Mouse (Mus musculus) intestine, embryonic 15.5 days (tissue): ENCODE data around the gene Krtap9-3. TPM values are rescaled to one million over a fixed set of nuclear protein-coding genes. Genes with fewer than 3 reads are reported as not detected.
"Not testable (repeated sequence)": the region's sequence is repeated elsewhere in the genome, so short reads cannot be mapped to it uniquely, and the experiment has no call there.

ENCODE experiments used
- ATAC-seq: fragments of 200-750 bp; cut with Nextera tagmentation; 2 replicates; pipeline ENCODE4 v1.8.0; 2017; ENCODE audit warnings: moderate TSS enrichment, moderate library complexity
- H3K27ac ChIP-seq: fragments of 300-500 bp; sonication (generic); 2 replicates; pipeline ENCODE4 v1.5.1; 2015; ENCODE audit warnings: mild to moderate bottlenecking, inconsistent platforms
- H3K27me3 ChIP-seq: fragments of 300-500 bp; sonication (generic); replicated peaks from 2 replicates; pipeline ENCODE4 v1.6.1; 2015; ENCODE audit warnings: inconsistent platforms
- H3K36me3 ChIP-seq: fragments of 300-500 bp; sonication (generic); 2 replicates; pipeline ENCODE4 v1.6.1; 2015; ENCODE audit warnings: inconsistent platforms
- H3K4me1 ChIP-seq: fragments of 300-500 bp; sonication (generic); replicated peaks from 2 replicates; pipeline ENCODE4 v1.6.1; 2015; ENCODE audit warnings: inconsistent platforms
- H3K4me2 ChIP-seq: fragments of 300-500 bp; sonication (generic); replicated peaks from 2 replicates; pipeline ENCODE4 v1.6.1; 2015; ENCODE audit warnings: mild to moderate bottlenecking, inconsistent platforms
- H3K4me3 ChIP-seq: fragments of 300-500 bp; sonication (generic); replicated peaks from 2 replicates; pipeline ENCODE4 v1.5.1; 2015; ENCODE audit warnings: inconsistent platforms
- H3K9ac ChIP-seq: fragments of 300-500 bp; sonication (generic); 2 replicates; pipeline ENCODE4 v1.6.1; 2015; ENCODE audit warnings: inconsistent platforms
- H3K9me3 ChIP-seq: fragments of 300-500 bp; sonication (generic); 2 replicates; pipeline ENCODE4 v1.6.1; 2016; ENCODE audit warnings: inconsistent platforms
- WGBS: fragments of 180-500 bp; shearing (Covaris S2); methylation state at CpG from one replicate; pipeline ENCODE4 v1.1.7; 2015; 5-methylcytosine and 5-hydroxymethylcytosine counted together
- polyA plus RNA-seq: library from polyadenylated mRNA; unstranded; fragments of >200 nt; fragmentation: Nextera tagmentation; extraction: Ambion mirVana; gene quantifications from 2 replicates; pipeline ENCODE4 v1.2.1, GENCODE M21; 2015

Krtap9-3 gene
- not detected in 2 replicates for polyA plus RNA-seq

DNA sequence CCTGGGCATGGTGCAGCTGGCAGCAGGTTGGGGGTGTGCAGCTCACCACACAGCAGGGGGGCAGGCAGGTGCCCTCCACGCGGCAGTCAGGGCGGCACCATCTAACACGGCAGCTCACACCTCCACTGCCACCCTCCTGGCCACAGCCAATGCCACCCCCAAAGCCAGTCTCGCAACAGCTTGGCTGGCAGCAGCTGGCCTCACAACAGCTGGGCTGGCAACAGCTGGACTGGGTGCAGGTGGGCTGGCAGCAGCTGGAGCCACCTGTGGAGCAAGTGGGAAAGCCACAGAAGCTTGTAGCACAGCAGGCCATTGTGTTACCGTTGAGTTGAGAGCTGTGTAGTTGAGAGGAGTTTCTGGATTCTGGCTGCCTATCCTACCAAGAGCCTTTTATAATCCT is at the start of gene Krtap9-3:
Krtap9-3 (minus strand) TSS at position 364 of the 400 bp plus-strand sequence.
- not testable (repeated sequence) for H3K9me3 ChIP-seq, ATAC-seq, H3K27ac ChIP-seq, H3K4me2 ChIP-seq, H3K4me3 ChIP-seq, H3K27me3 ChIP-seq, H3K4me1 ChIP-seq, H3K9ac ChIP-seq, H3K36me3 ChIP-seq
- WGBS = 77% methylated on average over 6 of the region's 6 CpGs

DNA sequence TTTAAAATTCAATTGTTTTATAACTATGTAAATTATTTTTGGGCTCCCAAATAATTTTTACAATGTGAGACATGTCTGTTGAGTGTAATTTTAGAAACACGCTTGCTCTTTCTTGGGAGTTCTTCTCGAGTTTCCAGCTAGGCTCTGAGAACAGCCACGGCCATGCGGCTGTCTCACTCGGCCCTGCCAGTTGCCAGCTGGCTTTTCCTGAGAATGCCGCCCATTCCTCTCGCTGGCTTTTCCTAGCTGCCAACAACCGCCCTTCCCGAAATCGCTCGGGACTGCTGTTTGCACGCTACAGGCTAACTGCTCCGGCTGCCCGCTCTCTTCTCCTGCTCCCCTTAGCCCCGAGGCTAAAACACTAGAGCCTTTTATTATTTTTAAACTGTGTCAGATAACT is 48.5 kb upstream of the Krtap9-3 start:
- no peak for ATAC-seq
- no peaks in the 10 kb centered on the region for H3K36me3 ChIP-seq
- 89% methylated on average over 15 of the region's 15 CpGs for WGBS
- no peaks in the 10 kb centered on the region for H3K4me1 ChIP-seq
- H3K27ac ChIP-seq = no peak overlapping the region
- no peak overlapping the region for H3K4me2 ChIP-seq
- no peak overlapping the region for H3K9ac ChIP-seq
- no peaks in the 10 kb centered on the region for H3K9me3 ChIP-seq
- no peak overlapping the region for H3K4me3 ChIP-seq
- H3K27me3 ChIP-seq = no peaks in the 10 kb centered on the region

DNA sequence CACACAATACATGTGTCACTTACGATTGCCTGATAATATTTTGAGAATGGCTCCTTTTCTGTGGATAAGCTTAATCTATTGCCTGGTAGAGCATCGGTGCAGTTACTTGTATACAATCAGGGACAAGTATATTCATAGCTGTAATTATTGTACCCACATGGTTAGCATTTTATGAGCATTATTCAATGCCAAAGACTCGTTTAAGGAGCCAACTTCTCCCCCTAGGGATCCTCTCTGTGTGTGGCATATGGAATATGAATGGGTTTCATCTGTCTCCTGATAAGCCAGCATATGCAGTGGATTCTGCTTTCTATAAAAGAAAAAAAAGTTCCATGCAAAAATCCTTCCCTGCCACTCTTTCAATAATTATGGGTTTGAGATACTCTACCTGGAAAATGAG is 46.4 kb upstream of the Krtap9-3 start:
- Histone ChIP-seq H3K27ac (no peak overlapping the region), H3K4me1 (no peaks in the 10 kb centered on the region), H3K9me3 (no peaks in the 10 kb centered on the region), H3K4me3 (no peak overlapping the region), H3K36me3 (no peaks in the 10 kb centered on the region), H3K4me2 (no peak overlapping the region), H3K27me3 (no peaks in the 10 kb centered on the region), H3K9ac (no peak overlapping the region)
- no peak for ATAC-seq
- 78% methylated on average over 3 of the region's 3 CpGs for WGBS

DNA sequence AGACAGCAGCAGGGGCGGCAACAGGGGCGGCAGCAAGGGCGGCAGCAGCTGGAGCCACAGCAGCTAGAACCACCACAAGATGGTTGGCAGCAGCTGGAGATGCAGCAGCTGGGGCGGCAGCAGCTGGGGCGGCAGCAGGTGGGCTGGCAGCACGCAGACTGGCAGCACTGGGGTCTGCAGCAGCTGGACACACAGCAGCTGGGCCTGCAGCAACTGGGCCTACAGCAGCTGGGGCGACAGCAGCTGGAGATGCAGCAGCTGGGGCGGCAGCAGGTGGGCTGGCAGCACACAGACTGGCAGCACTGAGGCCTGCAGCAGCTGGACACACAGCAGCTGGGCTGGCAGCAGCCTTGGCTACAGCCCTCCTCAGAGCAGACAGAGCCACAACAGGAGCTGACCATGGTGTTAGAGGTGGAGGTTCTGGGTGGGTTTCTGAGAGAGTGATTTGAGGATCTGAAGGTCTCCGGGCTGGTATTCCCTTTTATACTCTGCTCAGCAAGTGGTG is 45.8 kb upstream of the Krtap9-3 start, which contains the start of gene Krtap4-7:
Krtap4-7 (minus strand) TSS at position 455 of the 505 bp plus-strand sequence.
- H3K27me3 ChIP-seq, H3K27ac ChIP-seq, H3K9me3 ChIP-seq, H3K4me1 ChIP-seq, H3K4me2 ChIP-seq, ATAC-seq, H3K9ac ChIP-seq, H3K36me3 ChIP-seq, H3K4me3 ChIP-seq: not testable (repeated sequence)
- 83% methylated on average over 9 of the region's 9 CpGs for WGBS

DNA sequence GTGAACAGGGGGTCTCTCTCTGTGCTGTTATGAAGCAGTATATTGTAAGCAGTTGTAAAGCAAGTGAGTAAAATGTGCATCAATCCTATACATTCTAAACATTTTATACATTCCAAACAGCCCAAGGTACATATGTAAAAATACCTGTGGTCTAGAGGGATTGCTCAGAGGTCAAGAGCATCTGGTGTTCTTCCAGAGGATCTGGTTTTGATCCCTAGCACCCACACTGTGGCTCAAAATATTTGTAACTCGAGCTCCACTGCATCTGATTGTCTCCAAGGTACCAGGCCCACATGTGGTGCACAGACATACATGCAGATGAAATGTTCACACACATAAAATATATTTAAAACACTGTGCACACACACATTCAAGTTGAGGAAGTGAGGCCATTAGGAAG is 43.0 kb upstream of the Krtap9-3 start:
- H3K9me3 ChIP-seq = no peaks in the 10 kb centered on the region
- no peak overlapping the region for H3K4me2 ChIP-seq
- H3K4me1 ChIP-seq = no peaks in the 10 kb centered on the region
- WGBS = 28% methylated on average over 1 of the region's 1 CpGs
- H3K36me3 ChIP-seq = no peaks in the 10 kb centered on the region
- no peak overlapping the region for H3K27ac ChIP-seq
- H3K4me3 ChIP-seq = no peak overlapping the region
- H3K27me3 ChIP-seq = no peaks in the 10 kb centered on the region
- no peak for ATAC-seq
- H3K9ac ChIP-seq = no peak overlapping the region

DNA sequence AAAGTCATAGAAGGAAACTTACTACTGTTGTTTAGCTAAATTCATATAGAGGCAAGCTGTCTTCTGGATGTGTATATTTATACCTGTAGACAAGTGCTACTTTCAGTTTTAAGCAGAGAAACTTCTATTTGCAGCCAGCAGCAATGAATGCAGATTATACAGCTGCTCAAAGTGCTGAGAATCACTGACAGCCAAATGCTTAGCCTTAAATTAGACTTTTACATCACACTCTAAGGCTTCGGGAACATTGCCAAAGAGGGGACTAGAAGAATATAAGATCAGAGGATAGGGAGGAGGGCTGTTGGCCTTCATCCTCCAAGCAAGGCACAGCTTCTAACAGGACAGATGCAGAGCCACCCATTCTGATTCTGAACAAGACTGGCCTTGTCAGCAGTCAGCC is 39.2 kb upstream of the Krtap9-3 start:
- Histone ChIP-seq H3K9me3 (no peaks in the 10 kb centered on the region), H3K27me3 (no peaks in the 10 kb centered on the region), H3K4me2 (no peak overlapping the region), H3K27ac (no peak overlapping the region), H3K36me3 (no peaks in the 10 kb centered on the region), H3K4me1 (no peaks in the 10 kb centered on the region), H3K9ac (no peak overlapping the region), H3K4me3 (no peak overlapping the region)
- 71% methylated on average over 1 of the region's 1 CpGs for WGBS
- ATAC-seq = no peak

DNA sequence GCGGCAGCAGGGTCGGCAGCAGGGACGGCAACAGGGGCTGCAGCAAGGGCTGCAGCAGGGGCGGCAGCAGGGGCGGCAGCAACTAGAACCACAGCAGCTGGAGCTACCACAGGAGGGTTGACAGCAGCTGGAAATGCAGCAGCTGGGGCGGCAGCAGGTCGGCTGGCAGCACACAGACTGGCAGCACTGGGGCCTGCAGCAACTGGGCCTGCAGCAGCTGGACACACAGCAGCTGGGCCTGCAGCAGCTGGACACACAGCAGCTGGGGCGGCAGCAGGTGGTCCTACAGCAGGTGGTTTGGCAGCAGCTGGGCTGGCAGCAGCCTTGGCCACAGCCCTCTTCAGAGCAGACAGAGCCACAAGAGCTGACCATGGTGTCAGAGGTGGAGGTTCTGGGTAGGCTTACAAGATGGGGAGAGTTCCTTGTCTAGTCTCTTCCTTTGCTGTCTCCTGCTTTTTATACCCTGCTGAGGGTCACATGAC is 36.8 kb upstream of the Krtap9-3 start, which contains the start of gene Krtap4-2:
Krtap4-2 (minus strand) TSS at position 432 of the 482 bp plus-strand sequence.
- H3K4me2 ChIP-seq = no peak within 1 kb of the TSS
- no peak within 1 kb of the TSS for H3K4me3 ChIP-seq
- 33% methylated on average over 8 of the region's 8 CpGs for WGBS
- H3K4me1 ChIP-seq = no peaks in the 10 kb centered on the region
- ATAC-seq = no peak
- H3K27me3 ChIP-seq = no peaks in the 10 kb centered on the region
- H3K9me3 ChIP-seq = no peaks in the 10 kb centered on the region
- H3K27ac ChIP-seq = no peak within 1 kb of the TSS
- H3K9ac ChIP-seq = no peak within 1 kb of the TSS
- H3K36me3 ChIP-seq = no peaks in the 10 kb centered on the region

DNA sequence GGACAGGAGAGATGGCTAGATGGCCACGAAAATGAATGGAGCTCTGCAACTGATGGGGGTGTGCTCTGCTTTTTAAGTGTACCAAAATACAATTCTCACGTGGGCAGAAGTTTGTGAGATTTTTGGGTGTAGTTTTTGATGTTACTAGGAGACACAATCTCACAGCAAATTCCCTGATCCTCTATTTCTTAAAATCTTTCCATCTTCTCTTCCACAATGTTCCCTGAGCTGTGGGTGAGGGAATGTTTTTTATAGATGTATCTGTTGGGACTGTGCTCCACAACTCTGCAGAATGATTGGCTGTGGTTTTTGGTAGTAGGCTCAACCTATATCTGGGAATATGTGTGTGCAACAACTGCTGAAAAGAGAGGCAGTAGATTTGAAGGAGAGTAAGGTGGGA is 35.4 kb upstream of the Krtap9-3 start:
- Histone ChIP-seq H3K4me1 (no peaks in the 10 kb centered on the region), H3K4me3 (no peak overlapping the region), H3K4me2 (no peak overlapping the region), H3K9me3 (no peaks in the 10 kb centered on the region), H3K27ac (no peak overlapping the region), H3K9ac (no peak overlapping the region), H3K27me3 (no peaks in the 10 kb centered on the region), H3K36me3 (no peaks in the 10 kb centered on the region)
- no peak for ATAC-seq
- 62% methylated on average over 2 of the region's 2 CpGs for WGBS

DNA sequence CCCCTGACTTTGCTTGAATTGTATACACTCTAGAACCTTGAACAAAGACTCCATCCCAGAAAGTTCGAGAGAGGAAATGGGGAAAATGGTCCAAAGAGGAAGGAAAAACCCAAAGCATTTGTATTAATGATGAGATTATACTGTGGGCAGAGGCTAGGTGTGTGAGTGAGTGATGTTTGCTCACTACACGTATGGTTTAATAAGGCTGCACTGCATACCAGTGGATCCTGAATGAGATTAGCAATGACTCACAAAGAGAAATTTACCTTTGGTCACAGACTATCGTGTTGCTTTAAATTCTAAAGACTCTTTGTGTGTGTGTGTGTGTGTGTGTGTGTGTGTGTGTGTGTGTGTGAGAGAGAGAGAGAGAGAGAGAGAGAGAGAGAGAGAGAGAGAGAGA is 33.0 kb upstream of the Krtap9-3 start:
- Histone ChIP-seq H3K4me3 (no peak overlapping the region), H3K4me1 (no peaks in the 10 kb centered on the region), H3K4me2 (no peak overlapping the region), H3K27me3 (no peaks in the 10 kb centered on the region), H3K36me3 (no peaks in the 10 kb centered on the region), H3K9me3 (no peaks in the 10 kb centered on the region), H3K27ac (no peak overlapping the region), H3K9ac (no peak overlapping the region)
- WGBS = 62% methylated on average over 3 of the region's 3 CpGs
- no peak for ATAC-seq

DNA sequence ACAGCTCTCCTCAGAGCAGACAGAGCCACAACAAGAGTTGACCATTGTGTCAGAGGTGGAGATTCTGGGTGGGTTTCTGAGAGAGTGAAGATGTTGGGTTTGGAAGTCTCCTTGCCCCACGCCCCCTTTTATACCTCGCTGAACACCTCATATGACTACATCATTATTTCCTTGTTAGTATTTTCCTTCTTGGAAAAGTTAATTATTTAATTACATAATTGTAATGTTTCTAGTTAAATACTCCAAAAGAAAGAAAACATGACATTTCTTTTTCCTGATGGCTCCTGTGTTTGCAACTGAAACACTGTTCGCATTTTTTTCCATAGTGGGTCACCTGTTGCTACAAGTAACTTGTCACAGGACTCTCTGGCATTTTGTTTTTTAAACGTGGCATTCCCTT is 30.2 kb upstream of the Krtap9-3 start, which contains the start of gene Krtap4-1:
Krtap4-1 (minus strand) TSS at position 101 of the 400 bp plus-strand sequence.
- no peak for ATAC-seq
- Histone ChIP-seq H3K9me3 (no peaks in the 10 kb centered on the region), H3K4me3 (no peak within 1 kb of the TSS), H3K27ac (no peak within 1 kb of the TSS), H3K36me3 (no peaks in the 10 kb centered on the region), H3K4me2 (no peak within 1 kb of the TSS), H3K4me1 (no peaks in the 10 kb centered on the region), H3K27me3 (no peaks in the 10 kb centered on the region), H3K9ac (no peak within 1 kb of the TSS)
- 83% methylated on average over 4 of the region's 4 CpGs for WGBS

DNA sequence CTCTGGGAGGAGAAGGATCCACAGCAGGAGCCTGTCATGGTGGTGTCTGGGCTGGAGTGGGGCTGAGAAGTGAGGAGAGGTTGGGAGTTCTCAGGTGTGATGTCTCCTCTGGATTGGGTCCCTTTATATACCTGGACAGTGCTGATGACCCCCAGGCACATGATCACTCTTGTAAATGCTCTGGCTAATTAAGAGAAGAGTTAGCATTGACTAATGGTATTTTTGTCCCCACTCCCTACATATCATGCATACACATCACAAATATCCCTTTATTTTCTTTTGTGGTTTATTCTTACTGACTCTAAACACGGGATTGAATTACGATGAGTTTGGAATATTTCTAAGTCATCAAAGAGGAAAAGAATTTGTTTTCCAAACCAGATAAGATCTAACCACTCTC is 22.4 kb upstream of the Krtap9-3 start, which contains the start of gene Gm11562:
Gm11562 (minus strand) TSS at position 101 of the 400 bp plus-strand sequence.
- 74% methylated on average over 2 of the region's 2 CpGs for WGBS
- H3K9me3 ChIP-seq = no peaks in the 10 kb centered on the region
- ATAC-seq = no peak
- no peaks in the 10 kb centered on the region for H3K27me3 ChIP-seq
- H3K9ac ChIP-seq = no peak within 1 kb of the TSS
- H3K27ac ChIP-seq = no peak within 1 kb of the TSS
- no peak within 1 kb of the TSS for H3K4me2 ChIP-seq
- no peaks in the 10 kb centered on the region for H3K4me1 ChIP-seq
- no peak within 1 kb of the TSS for H3K4me3 ChIP-seq
- H3K36me3 ChIP-seq = no peaks in the 10 kb centered on the region

DNA sequence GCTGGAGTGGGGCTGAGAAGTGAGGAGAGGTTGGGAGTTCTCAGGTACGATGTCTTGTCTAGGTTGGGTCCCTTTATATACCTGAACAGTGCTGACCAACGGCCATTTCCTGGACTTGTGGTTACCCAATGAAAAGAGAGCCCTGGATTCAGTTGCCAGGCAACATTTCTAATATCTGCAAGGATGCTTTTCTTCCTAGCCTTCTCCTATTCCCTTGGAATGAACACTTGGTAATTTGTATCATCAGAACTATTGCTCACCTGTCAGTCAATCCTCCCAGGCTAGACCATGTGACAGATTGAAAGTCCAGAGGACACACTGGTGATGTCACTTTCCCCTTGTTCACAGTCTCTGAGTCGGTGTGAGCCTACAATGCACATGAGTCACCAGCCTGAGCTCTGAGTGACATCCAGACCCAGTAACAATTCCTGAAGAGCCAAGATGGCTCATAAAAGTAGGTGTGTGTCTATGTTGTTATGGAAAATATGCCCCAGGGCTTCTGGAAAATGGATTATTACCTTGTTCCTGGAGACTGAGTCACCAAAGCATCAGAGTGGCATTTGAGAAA is 17.0 kb upstream of the Krtap9-3 start, which contains the start of gene Krtap2-4:
Krtap2-4 (minus strand) TSS at position 51 of the 568 bp plus-strand sequence.
- ATAC-seq = peak; percentile 62; the same call in 1 of the 2 replicates
- H3K9me3 ChIP-seq = no peaks in the 10 kb centered on the region
- H3K4me2 ChIP-seq = no peak within 1 kb of the TSS
- H3K4me1 ChIP-seq = no peaks in the 10 kb centered on the region
- no peaks in the 10 kb centered on the region for H3K27me3 ChIP-seq
- no peak within 1 kb of the TSS for H3K9ac ChIP-seq
- 68% methylated on average over 3 of the region's 3 CpGs for WGBS
- H3K4me3 ChIP-seq = no peak within 1 kb of the TSS
- no peak within 1 kb of the TSS for H3K27ac ChIP-seq
- no peaks in the 10 kb centered on the region for H3K36me3 ChIP-seq

DNA sequence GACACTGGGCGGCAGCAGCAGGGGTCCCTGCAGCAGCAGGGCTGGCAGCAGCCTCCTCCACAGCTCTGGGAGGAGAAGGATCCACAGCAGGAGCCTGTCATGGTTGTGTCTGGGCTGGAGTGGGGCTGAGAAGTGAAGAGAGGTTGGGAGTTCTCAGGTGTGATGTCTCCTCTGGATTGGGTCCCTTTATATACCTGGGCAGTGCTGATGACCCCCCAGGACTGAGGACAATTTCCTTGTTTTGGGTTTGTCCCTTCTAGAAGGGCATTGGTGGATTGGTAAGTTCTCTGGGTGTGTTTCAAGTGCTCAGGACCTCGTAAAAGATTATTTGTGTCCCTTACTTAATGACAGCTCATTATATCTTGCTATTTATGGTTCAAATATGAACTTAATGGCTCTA is 12.2 kb upstream of the Krtap9-3 start, which contains the start of gene Gm11937:
Gm11937 (minus strand) TSS at position 101 of the 400 bp plus-strand sequence.
- not testable (repeated sequence) for ATAC-seq, H3K4me2 ChIP-seq, H3K9me3 ChIP-seq, H3K4me1 ChIP-seq, H3K27ac ChIP-seq, H3K36me3 ChIP-seq, H3K9ac ChIP-seq, H3K4me3 ChIP-seq, H3K27me3 ChIP-seq
- 45% methylated on average over 1 of the region's 2 CpGs for WGBS
